Mouse (Mus musculus) liver, embryonic 14.5 days (tissue): ENCODE data around the gene Plscr3.

Experiments used
- CTCF ChIP-seq: IDR thresholded peaks from 2 replicates; pipeline ENCODE4 v1.5.1; 2016; ENCODE audit warnings: antibody characterized with exemption, low read depth, control low read depth
- EP300 ChIP-seq: IDR thresholded peaks from 2 replicates; pipeline ENCODE4 v1.6.1; 2016; ENCODE audit warnings: antibody characterized with exemption, low read depth

- TF ChIP-seq CTCF (no peak), EP300 (no peak)
Measured at GRCm38 (mm10) chr11:69835326-69835965, 10.7 kb upstream of the Plscr3 start.
